Mouse (Mus musculus) spleen, embryonic (tissue): ENCODE measurements at regions not wholly inside any gene's neighbourhood (a gene's known extent, or its start where the extent isn't known, plus 50 kb on each side); places are given as distances from the start of the nearest gene placed in this dataset.

Source experiments
- CTCF ChIA-PET: fragments of 350-600 bp; sonication (Branson Sonifier 250); formaldehyde crosslinking; loops from one replicate; lab custom pipeline; 2022; lab: Charles Lee

DNA sequence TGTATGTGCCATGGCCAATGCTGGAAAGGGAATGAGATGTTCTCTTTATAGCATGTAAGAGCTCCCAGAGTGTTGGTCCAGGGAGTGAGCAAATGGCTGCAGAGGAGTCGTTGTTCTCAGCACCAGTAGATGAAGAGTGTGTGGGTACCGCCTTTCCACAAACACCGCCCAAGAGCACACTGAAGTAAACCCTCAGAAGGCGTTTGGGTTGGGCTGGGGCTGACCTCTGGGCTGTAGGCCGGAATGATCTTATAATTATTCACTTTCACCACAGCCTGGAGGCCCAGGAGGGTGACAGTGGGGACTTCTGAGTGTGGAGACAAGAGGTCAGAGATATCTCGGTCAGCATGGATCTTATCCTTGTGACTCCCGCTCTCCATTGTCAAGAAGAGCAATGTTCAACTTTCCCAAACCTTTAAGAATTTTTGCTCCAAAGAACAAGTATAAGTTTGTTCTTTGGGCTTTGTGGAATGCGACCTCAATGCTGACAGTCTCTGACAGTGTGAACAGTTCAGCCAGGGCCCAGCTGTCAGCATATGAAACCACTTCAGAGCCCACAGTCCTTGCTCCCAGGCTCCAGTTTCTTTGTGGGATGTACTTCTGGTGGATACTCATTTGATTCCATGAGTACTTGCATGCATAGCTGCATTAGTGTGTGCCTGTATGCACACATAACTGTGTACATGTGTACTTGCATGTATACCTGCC, 53.0 kb upstream of the Irf2bp2 start:
- CTCF ChIA-PET, result no interaction called here

DNA sequence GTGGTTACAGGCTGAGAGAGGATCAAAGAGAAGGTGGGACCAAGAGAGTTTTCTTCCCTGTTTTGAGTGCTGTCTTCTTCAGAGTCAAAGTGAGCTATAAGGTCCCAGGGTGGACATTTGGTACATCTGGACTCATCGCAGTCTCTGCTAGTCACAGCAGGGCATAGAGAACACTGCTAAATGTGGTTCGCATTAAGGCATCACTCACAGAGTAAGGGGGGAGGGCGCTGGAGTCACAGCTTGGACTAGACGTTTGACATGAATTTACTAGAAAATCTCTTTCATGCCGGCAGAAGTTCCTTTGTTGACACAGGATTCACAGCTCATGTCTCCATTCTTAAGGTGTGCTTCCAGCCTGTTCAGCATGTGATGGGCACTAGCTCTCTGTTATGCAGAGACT, 50.4 kb upstream of the Irf2bp2 start:
- CTCF ChIA-PET, result no interaction called here
